Mouse (Mus musculus) small intestine, adult 2 months (tissue): ENCODE measurements around the gene Nbea. TPM values are rescaled to one million over a fixed set of nuclear protein-coding genes. Genes with fewer than 3 reads are reported as not detected.

Experiments used
- H3K27ac ChIP-seq: fragments of 200-500 bp; 2 replicates; pipeline ENCODE4 v1.5.1; 2012; ENCODE audit warnings: low read depth, low read length, control low read depth, inconsistent platforms; ENCODE audit not compliant: insufficient read depth
- H3K27me3 ChIP-seq: fragments of 200-500 bp; 2 replicates; pipeline ENCODE4 v1.6.1; 2012; ENCODE audit warnings: mild to moderate bottlenecking, moderate library complexity, low read length, inconsistent platforms; ENCODE audit not compliant: control insufficient read depth, insufficient read depth
- H3K36me3 ChIP-seq: fragments of 200-500 bp; 2 replicates; pipeline ENCODE4 v1.6.1; 2012; ENCODE audit warnings: mild to moderate bottlenecking, low read length, control low read depth, inconsistent platforms; ENCODE audit not compliant: control insufficient read depth, insufficient read depth
- H3K4me1 ChIP-seq: fragments of 200-500 bp; 2 replicates; pipeline ENCODE4 v1.6.1; 2012; ENCODE audit warnings: low read length, inconsistent platforms, mixed read lengths; ENCODE audit not compliant: control insufficient read depth, insufficient read depth, insufficient read length
- H3K4me3 ChIP-seq: fragments of 200-500 bp; 2 replicates; pipeline ENCODE4 v1.5.1; 2012; ENCODE audit warnings: low read depth, mild to moderate bottlenecking, control low read depth, inconsistent platforms, low read length, moderate library complexity
- CTCF ChIP-seq: fragments of 200-500 bp; IDR thresholded peaks from 2 replicates; pipeline ENCODE4 v1.5.1; 2012; ENCODE audit warnings: low read depth, mild to moderate bottlenecking, control low read depth, inconsistent platforms, low read length, moderate library complexity, mixed read lengths; ENCODE audit not compliant: insufficient replicate concordance, insufficient read length; ENCODE audit errors: extremely low read depth
- POLR2A ChIP-seq: fragments of 200-500 bp; IDR thresholded peaks from 2 replicates; pipeline ENCODE4 v1.6.1; 2012; ENCODE audit warnings: low read depth, mild to moderate bottlenecking, control low read depth, inconsistent platforms, low read length, moderate library complexity
- WGBS: fragments of 180-500 bp; shearing (Covaris S2); methylation state at CpG from one replicate; pipeline ENCODE4 v1.1.7; 2018; 5-methylcytosine and 5-hydroxymethylcytosine counted together
- polyA plus RNA-seq: library from polyadenylated mRNA; depleted of rRNA; stranded (reverse); fragments of >200 nt; gene quantifications from 2 replicates; pipeline ENCODE4 v1.2.3, GENCODE M21; 2012

Nbea gene
- polyA plus RNA-seq, 1 experiment: 2.4 TPM

DNA sequence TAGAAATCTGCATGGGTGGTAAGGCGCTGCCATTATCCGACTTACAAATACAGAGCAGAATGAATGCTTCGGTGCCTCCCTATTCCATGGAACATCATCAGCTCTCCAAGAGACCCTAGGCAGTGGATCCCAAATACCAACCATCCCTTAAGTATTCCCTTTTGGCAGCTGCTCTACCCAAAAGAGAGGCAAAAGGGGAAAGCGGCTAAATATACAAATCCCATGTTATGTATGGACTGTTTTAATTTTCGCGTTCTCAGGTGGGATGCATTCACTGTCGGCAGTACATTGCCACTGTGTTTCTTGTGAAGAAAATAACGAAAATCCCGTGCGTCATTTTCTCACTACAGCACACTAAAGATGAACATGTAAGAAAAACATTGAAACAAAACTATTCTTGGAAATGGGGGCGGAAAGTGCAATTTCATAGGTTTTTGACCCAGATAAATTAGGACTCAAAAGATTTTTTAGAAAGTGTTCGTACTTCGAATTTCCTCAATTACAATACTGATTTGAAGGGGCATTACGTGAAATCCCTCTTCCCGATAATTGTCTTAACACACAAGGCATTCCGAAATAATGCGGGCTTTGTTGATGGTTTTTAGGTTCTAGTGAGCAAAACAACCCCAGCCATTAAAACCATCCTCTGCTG, 396.5 kb downstream of the Nbea start:
- Histone ChIP-seq H3K4me1 (no peaks in the 10 kb centered on the region; the same call in 1 of the 2 replicates), H3K36me3 (no peaks in the 10 kb centered on the region), H3K27me3 (peaks cover 6% of the 10 kb centered on the region), H3K27ac (no peak overlapping the region), H3K4me3 (peak overlapping the region; percentile 54)
- TF ChIP-seq POLR2A: no peak
- no peak for TF ChIP-seq CTCF
- WGBS: 83% methylated on average over 17 of the region's 17 CpGs

GRCm38 (mm10) chr3:55785981-55786725, 397.3 kb downstream of the Nbea start:
- 87% methylated on average over 3 of the region's 3 CpGs for WGBS
- Histone ChIP-seq H3K27ac (no peak overlapping the region), H3K36me3 (no peaks in the 10 kb centered on the region), H3K27me3 (peaks cover 6% of the 10 kb centered on the region), H3K4me1 (no peaks in the 10 kb centered on the region; the same call in 1 of the 2 replicates), H3K4me3 (no peak overlapping the region)
- TF ChIP-seq POLR2A: no peak
- no peak for TF ChIP-seq CTCF

GRCm38 (mm10) chr3:55785266-55785980, 398.1 kb downstream of the Nbea start:
- TF ChIP-seq POLR2A (no peak), CTCF (no peak)
- no peak overlapping the region for H3K4me3 ChIP-seq
- WGBS: 91% methylated on average over 4 of the region's 4 CpGs
- no peaks in the 10 kb centered on the region; the same call in 1 of the 2 replicates for H3K4me1 ChIP-seq
- H3K27ac ChIP-seq: no peak overlapping the region
- no peaks in the 10 kb centered on the region for H3K36me3 ChIP-seq
- H3K27me3 ChIP-seq: peaks cover 6% of the 10 kb centered on the region

DNA sequence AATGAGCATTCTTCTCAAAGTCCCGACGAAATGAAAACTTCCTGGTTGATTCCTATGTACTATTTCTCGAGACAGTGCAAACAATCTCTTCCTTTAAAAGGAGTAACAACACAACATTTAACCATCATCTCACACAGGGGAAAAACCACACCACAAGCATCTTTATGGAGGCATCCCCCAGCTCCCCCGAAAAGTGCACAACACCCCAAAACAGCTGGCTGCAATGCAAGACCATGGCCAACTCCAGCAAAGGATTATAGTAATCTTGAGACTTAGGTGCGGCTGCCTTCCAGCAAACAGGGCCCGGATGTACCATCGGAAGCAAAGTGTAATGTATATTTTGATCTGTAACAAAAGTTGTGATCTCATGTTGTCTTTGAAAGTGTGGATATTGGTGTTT, 399.4 kb downstream of the Nbea start:
- Histone ChIP-seq H3K4me3 (no peak overlapping the region), H3K36me3 (no peaks in the 10 kb centered on the region), H3K27ac (no peak overlapping the region), H3K4me1 (no peaks in the 10 kb centered on the region; the same call in 1 of the 2 replicates), H3K27me3 (peaks cover 6% of the 10 kb centered on the region)
- WGBS: 67% methylated on average over 7 of the region's 7 CpGs
- TF ChIP-seq POLR2A (no peak), CTCF (no peak)

GRCm38 (mm10) chr3:55783171-55784081, 400.1 kb downstream of the Nbea start:
- Histone ChIP-seq H3K36me3 (no peaks in the 10 kb centered on the region), H3K27ac (no peak overlapping the region), H3K27me3 (peaks cover 6% of the 10 kb centered on the region), H3K4me1 (no peaks in the 10 kb centered on the region; the same call in 1 of the 2 replicates), H3K4me3 (peak overlapping the region; percentile 43)
- TF ChIP-seq CTCF: no peak
- no peak for TF ChIP-seq POLR2A
- WGBS: 64% methylated on average over 45 of the region's 45 CpGs

GRCm38 (mm10) chr3:55782771-55783170, 400.7 kb downstream of the Nbea start:
- TF ChIP-seq CTCF (no peak), POLR2A (no peak)
- WGBS: 59% methylated on average over 22 of the region's 22 CpGs
- Histone ChIP-seq H3K4me1 (no peaks in the 10 kb centered on the region; the same call in 1 of the 2 replicates), H3K27me3 (peaks cover 4% of the 10 kb centered on the region; the same call in 1 of the 2 replicates), H3K27ac (no peak overlapping the region), H3K4me3 (peak overlapping the region; percentile 43), H3K36me3 (no peaks in the 10 kb centered on the region)
